ENCODE assay signal across 15 mouse cellular contexts in the genomic region with DNA sequence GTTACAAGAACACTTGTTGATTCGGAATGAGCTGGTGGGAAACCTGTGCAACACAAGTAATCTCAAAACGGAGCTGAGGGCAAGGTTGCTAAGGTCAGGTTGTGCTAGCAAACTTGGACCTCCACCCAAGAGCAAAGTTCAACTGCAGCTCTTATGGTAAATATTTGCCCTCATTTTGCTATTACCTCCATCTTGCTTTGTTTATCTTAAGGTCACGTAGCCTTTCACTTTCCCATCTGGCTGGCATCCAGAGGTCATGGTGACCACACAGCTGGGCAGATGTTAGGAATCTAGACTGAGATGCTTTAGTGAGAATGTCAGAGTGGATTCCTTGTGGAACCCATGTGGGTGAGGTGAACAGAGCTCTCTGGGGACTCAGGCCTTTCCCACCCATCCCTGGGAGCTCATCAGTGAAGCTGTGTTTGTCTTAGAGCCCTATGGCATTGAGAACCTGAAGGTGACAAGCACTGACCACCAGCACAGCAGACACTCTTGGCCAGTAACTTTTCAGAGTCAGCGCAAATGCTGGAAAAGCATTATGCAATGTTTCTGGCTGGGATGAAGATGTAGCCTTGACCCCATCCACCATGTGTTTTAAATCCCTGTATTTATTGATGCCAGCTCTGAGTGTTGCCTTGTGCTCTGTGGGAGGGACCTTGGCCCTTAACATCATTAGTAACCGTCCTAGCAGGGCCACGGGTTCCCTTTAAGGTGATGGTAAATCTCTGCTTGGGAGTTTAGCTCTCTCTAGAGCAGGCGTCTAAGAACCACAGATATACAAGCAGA.
DNase-seq lines count a peak whose midpoint lies in the region; ATAC-seq lines count a peak whose summit lies in the region.
"Had no signal": no experiment of that assay in that cellular context is flagged by ENCODE, and none has a peak within 500 bp of the region (broad histone marks: within the 10 kb centered on the region; RNA-seq: fewer than 3 reads in every experiment).

No protein-coding gene starts in this region.

- intact Hi-C loops in heart, postnatal 14 days (cut with DNase I): no loop called here
- intact Hi-C loops in gastrocnemius, postnatal 36 days (cut with DNase I): no loop called here

- WGBS in lung, embryonic 16.5 days: 43% methylated on average over 7 of the region's 7 CpGs
- WGBS in large intestine, adult 2 months: 49% methylated on average over 7 of the region's 7 CpGs
- WGBS in stomach, embryonic 16.5 days: 48% methylated on average over 7 of the region's 7 CpGs

- H3K9me3 ChIP-seq in lung, embryonic 16.5 days (ENCODE audit: control insufficient read depth, low read length): no peaks in the 10 kb centered on the region
- H3K9me3 ChIP-seq in stomach, embryonic 16.5 days (replicated peaks; ENCODE audit: control insufficient read depth, low read length): no peaks in the 10 kb centered on the region
- H3K9me3 ChIP-seq: limb, embryonic 15.5 days; midbrain, embryonic 12.5 days had no signal

- H3K27ac ChIP-seq in lung, embryonic 16.5 days (ENCODE audit: low read length): no peak overlapping the region
- no peak overlapping the region for H3K27ac ChIP-seq in stomach, embryonic 16.5 days (ENCODE audit: low read length)
- H3K27ac ChIP-seq: limb, embryonic 15.5 days; midbrain, embryonic 12.5 days had no signal

- peak; percentile 93 for DNase-seq in heart, adult 11 months
- DNase-seq in heart, postnatal 14 days: no peak
- DNase-seq in lung, postnatal 14 days: no peak
- peak; percentile 51 for DNase-seq in large intestine, adult 2 months (ENCODE audit: low read depth, low spot score)
- DNase-seq in gastrocnemius, postnatal 36 days: no peak
- no peak for DNase-seq in urinary bladder, postnatal 25 days (ENCODE audit: low spot score)
- DNase-seq: cerebellum, adult 11 months; gastrocnemius, postnatal 10 days; kidney, adult 11 months; thymus, postnatal 25 days had no signal

- no peak overlapping the region for H3K9ac ChIP-seq in lung, embryonic 16.5 days (ENCODE audit: low read length)
- H3K9ac ChIP-seq in stomach, embryonic 16.5 days (ENCODE audit: low read length): no peak overlapping the region
- H3K9ac ChIP-seq: limb, embryonic 15.5 days; midbrain, embryonic 12.5 days had no signal

- H3K36me3 ChIP-seq in lung, embryonic 16.5 days (ENCODE audit: control insufficient read depth, insufficient read depth, low read length): no peaks in the 10 kb centered on the region
- H3K36me3 ChIP-seq in stomach, embryonic 16.5 days (ENCODE audit: control insufficient read depth, insufficient read depth, low read length): no peaks in the 10 kb centered on the region
- H3K36me3 ChIP-seq: limb, embryonic 15.5 days; midbrain, embryonic 12.5 days had no signal

- H3K4me2 ChIP-seq in lung, embryonic 16.5 days (ENCODE audit: low read depth, low read length): no peak overlapping the region
- H3K4me2 ChIP-seq in stomach, embryonic 16.5 days (ENCODE audit: low read depth, low read length): no peak overlapping the region
- H3K4me2 ChIP-seq: limb, embryonic 15.5 days; midbrain, embryonic 12.5 days had no signal

- no peaks in the 10 kb centered on the region for H3K4me1 ChIP-seq in lung, embryonic 16.5 days (replicated peaks; ENCODE audit: control insufficient read depth, insufficient read depth, low read length)
- peaks cover 6% of the 10 kb centered on the region for H3K4me1 ChIP-seq in stomach, embryonic 16.5 days (ENCODE audit: control insufficient read depth, insufficient read depth, low read length)
- H3K4me1 ChIP-seq: limb, embryonic 15.5 days; midbrain, embryonic 12.5 days had no signal

- H3K27me3 ChIP-seq in lung, embryonic 16.5 days (ENCODE audit: control insufficient read depth, insufficient read depth, low read depth, low read length): no peaks in the 10 kb centered on the region
- H3K27me3 ChIP-seq in stomach, embryonic 16.5 days (ENCODE audit: control insufficient read depth, insufficient read depth, low read length): no peaks in the 10 kb centered on the region
- H3K27me3 ChIP-seq: limb, embryonic 15.5 days; midbrain, embryonic 12.5 days had no signal

- peak; percentile 71 for ATAC-seq in lung, embryonic 16.5 days (ENCODE audit: low read depth)
- 0 out of 2 replicates have a peak, but pooled peaks have one; percentile 29 for ATAC-seq in stomach, embryonic 16.5 days (ENCODE audit: insufficient read depth, low FRiP score)
- ATAC-seq: activated CD4-positive, CD25-positive, alpha-beta regulatory T cell, adult 4 months had no signal

- no peak overlapping the region for H3K4me3 ChIP-seq in lung, embryonic 16.5 days (ENCODE audit: low read length)
- H3K4me3 ChIP-seq in stomach, embryonic 16.5 days (replicated peaks; ENCODE audit: low read length): no peak overlapping the region
- H3K4me3 ChIP-seq: limb, embryonic 15.5 days; midbrain, embryonic 12.5 days had no signal

Comparison
In these comparisons a context has a peak if more than half of its experiments do, and no peak if none do; other contexts are left out.
1. DNase-seq: peak in heart, adult 11 months (single experiment) and large intestine, adult 2 months (single experiment); none in heart, postnatal 14 days (0 of 2), lung, postnatal 14 days (single experiment), gastrocnemius, postnatal 36 days (0 of 2) and urinary bladder, postnatal 25 days (single experiment).